Mouse (Mus musculus) hindbrain, embryonic 12.5 days (tissue): ENCODE measurements at regions not wholly inside any gene's neighbourhood (a gene's known extent, or its start where the extent isn't known, plus 50 kb on each side); places are given as distances from the start of the nearest gene placed in this dataset.

Experiments
- ATAC-seq: fragments of 200-750 bp; cut with Nextera tagmentation; 2 replicates; pipeline ENCODE4 v1.8.0; 2017; ENCODE audit warnings: moderate TSS enrichment; ENCODE audit not compliant: low FRiP score
- H3K27ac ChIP-seq: fragments of 300-500 bp; sonication (generic); 2 replicates; pipeline ENCODE4 v1.5.1; 2016; ENCODE audit warnings: mild to moderate bottlenecking
- H3K27me3 ChIP-seq: fragments of 300-500 bp; sonication (generic); 2 replicates; pipeline ENCODE4 v1.6.1; 2016; ENCODE audit warnings: mild to moderate bottlenecking
- H3K36me3 ChIP-seq: fragments of 300-500 bp; sonication (generic); 2 replicates; pipeline ENCODE4 v1.6.1; 2016; ENCODE audit warnings: mild to moderate bottlenecking
- H3K4me1 ChIP-seq: fragments of 300-500 bp; sonication (generic); 2 replicates; pipeline ENCODE4 v1.6.1; 2016
- H3K4me2 ChIP-seq: fragments of 300-500 bp; sonication (generic); replicated peaks from 2 replicates; pipeline ENCODE4 v1.6.1; 2016; ENCODE audit warnings: mild to moderate bottlenecking
- H3K4me3 ChIP-seq: fragments of 300-500 bp; sonication (generic); 2 replicates; pipeline ENCODE4 v1.5.1; 2016; ENCODE audit warnings: mild to moderate bottlenecking
- H3K9ac ChIP-seq: fragments of 300-500 bp; sonication (generic); 2 replicates; pipeline ENCODE4 v1.6.1; 2016; ENCODE audit warnings: mild to moderate bottlenecking, moderate library complexity
- H3K9me3 ChIP-seq: fragments of 300-500 bp; sonication (generic); replicated peaks from 2 replicates; pipeline ENCODE4 v1.6.1; 2016; ENCODE audit warnings: mild to moderate bottlenecking
- WGBS: fragments of 180-500 bp; shearing (Covaris S2); methylation state at CpG from one replicate; pipeline ENCODE4 v1.1.7; 2016; 5-methylcytosine and 5-hydroxymethylcytosine counted together

- Histone ChIP-seq H3K9ac (no peak overlapping the region), H3K27me3 (no peaks in the 10 kb centered on the region), H3K27ac (no peak overlapping the region), H3K4me1 (no peaks in the 10 kb centered on the region), H3K9me3 (no peaks in the 10 kb centered on the region), H3K4me2 (no peak overlapping the region), H3K4me3 (no peak overlapping the region), H3K36me3 (no peaks in the 10 kb centered on the region)
- WGBS, result 42% methylated on average over 2 of the region's 3 CpGs
- ATAC-seq, result no peak
Measured at GRCm38 (mm10) chr6:6657928-6658500, 79.6 kb upstream of the Sem1 start.

GRCm38 (mm10) chr6:6660072-6660471 lies 81.6 kb upstream of the Sem1 start:
- Histone ChIP-seq H3K4me2 (no peak overlapping the region), H3K9me3 (no peaks in the 10 kb centered on the region), H3K9ac (no peak overlapping the region), H3K4me3 (no peak overlapping the region), H3K36me3 (no peaks in the 10 kb centered on the region), H3K4me1 (no peaks in the 10 kb centered on the region), H3K27ac (no peak overlapping the region), H3K27me3 (no peaks in the 10 kb centered on the region)
- no peak for ATAC-seq
- 71% methylated on average over 5 of the region's 5 CpGs for WGBS

- no peak for ATAC-seq
- WGBS, result 82% methylated on average over 5 of the region's 5 CpGs
- Histone ChIP-seq H3K4me2 (no peak overlapping the region), H3K27ac (no peak overlapping the region), H3K27me3 (no peaks in the 10 kb centered on the region), H3K4me3 (no peak overlapping the region), H3K4me1 (no peaks in the 10 kb centered on the region), H3K9me3 (no peaks in the 10 kb centered on the region), H3K36me3 (no peaks in the 10 kb centered on the region), H3K9ac (no peak overlapping the region)
Measured at GRCm38 (mm10) chr6:6666762-6667161, 88.3 kb upstream of the Sem1 start.

DNA sequence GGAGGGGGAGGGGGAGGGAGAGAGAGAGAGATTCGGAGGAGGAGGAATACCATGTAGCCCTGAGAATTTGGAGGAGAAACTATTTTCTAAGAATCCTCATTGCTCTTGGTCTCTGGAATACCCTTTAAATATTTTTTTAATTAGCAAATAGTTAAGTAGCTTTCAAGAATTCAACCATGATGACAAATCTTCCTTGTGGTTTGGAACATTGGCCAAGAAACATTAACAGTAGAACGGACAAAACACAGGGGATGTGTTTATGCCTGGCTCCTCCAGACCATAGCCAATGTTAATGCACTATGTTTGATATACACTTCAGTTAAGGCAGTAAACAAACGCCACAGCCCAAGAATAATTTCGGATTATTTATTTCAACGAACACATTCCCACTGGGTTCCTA lies 110.8 kb upstream of the Sem1 start:
- no peak for ATAC-seq
- Histone ChIP-seq H3K4me1 (no peaks in the 10 kb centered on the region), H3K9ac (no peak overlapping the region), H3K36me3 (no peaks in the 10 kb centered on the region), H3K4me3 (no peak overlapping the region), H3K27ac (no peak overlapping the region), H3K4me2 (no peak overlapping the region), H3K9me3 (no peaks in the 10 kb centered on the region), H3K27me3 (no peaks in the 10 kb centered on the region)
- WGBS, result 73% methylated on average over 5 of the region's 5 CpGs

DNA sequence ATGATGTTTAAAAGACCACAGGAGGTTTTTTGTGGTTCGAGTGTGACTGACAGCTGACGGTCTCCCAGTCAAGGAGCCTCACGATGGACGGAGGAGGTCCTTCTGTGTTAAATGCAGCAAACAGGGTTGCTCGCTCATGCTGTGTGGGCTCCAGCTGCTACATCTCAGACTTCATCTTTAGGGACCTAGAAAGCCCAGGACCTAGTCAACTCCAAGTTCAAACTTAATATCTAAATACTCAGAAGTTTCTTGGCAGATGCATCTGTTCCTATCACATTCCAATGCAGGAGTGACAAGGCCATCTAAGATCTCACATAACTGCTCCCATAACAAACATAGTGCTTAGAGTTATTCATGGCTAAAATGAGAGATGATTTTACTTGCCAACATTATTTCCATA lies 111.7 kb upstream of the Sem1 start:
- H3K36me3 ChIP-seq, result no peaks in the 10 kb centered on the region
- H3K9me3 ChIP-seq, result no peaks in the 10 kb centered on the region
- H3K4me1 ChIP-seq, result no peaks in the 10 kb centered on the region
- no peak overlapping the region for H3K4me2 ChIP-seq
- no peak overlapping the region for H3K9ac ChIP-seq
- no peak overlapping the region for H3K27ac ChIP-seq
- 68% methylated on average over 5 of the region's 5 CpGs for WGBS
- no peak for ATAC-seq
- no peaks in the 10 kb centered on the region for H3K27me3 ChIP-seq
- no peak overlapping the region for H3K4me3 ChIP-seq

DNA sequence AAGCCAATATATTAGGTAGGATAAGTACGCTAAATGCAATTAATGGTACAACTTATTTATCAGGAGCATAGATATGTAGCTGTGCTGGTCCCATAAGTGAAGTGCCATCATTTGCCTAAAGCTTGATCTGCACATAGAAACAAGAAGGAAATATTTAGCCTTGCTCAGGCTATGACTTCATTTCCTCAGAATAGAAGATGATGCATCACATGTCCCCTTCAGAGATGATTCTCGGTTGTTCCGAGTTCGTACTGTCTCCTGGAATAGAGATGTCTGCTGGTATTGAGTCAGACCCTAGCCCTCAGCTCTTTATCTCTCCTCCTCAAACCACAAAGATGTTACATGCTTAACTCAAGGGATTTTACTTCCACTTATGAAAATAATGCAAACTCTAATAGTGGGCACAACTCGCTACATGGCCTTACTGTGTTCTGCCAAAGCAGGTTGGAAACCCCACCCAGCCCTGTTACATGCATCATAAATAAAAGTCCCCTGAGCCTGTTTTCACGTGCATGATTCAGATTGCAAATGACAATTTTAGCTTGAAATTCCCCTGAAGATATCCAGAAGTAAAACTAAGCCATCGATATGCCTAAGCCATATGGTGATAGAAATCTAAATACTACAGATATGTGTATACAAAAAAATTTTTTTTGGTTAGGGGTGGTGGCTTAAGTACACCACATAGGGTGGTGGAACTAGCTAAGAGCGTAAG lies 113.8 kb upstream of the Sem1 start:
- Histone ChIP-seq H3K4me1 (peaks cover 6% of the 10 kb centered on the region; the same call in 1 of the 2 replicates), H3K9me3 (no peaks in the 10 kb centered on the region), H3K27me3 (no peaks in the 10 kb centered on the region), H3K4me3 (no peak overlapping the region), H3K9ac (no peak overlapping the region), H3K36me3 (no peaks in the 10 kb centered on the region), H3K4me2 (no peak overlapping the region), H3K27ac (no peak overlapping the region)
- ATAC-seq, result no peak
- WGBS, result 90% methylated on average over 8 of the region's 8 CpGs

DNA sequence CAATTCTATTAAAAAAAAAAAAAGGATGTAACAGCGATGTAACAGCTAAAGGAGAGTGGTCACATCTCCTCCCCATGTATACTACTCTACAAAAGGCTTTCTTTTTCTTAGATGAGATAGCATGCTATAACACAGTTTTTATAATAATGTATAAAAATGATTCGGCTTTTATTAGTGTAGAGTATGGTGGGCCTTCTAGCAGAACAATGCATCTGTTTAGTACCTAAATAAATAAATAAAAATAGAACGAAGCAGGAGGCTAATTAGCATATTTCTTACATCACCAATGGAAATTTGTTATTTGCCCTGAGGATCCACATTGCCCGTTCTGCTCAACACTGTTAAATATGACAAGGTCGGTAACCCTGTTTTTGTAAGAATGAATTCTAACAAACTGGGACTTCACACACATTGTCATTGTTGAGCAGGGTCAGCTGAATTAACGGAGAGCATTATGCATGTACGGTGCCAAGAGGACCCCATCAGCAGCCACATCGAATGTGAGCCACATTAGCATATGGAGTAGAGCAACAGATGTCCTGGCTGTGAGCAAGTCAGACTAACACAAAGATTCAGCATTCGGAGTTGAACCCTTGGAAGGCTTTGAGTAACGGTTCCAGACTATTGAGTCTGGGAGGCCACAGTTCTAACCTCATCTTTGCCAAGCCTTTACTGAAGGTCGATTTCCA lies 117.4 kb upstream of the Sem1 start:
- no peak overlapping the region for H3K9ac ChIP-seq
- H3K27me3 ChIP-seq, result no peaks in the 10 kb centered on the region
- H3K36me3 ChIP-seq, result no peaks in the 10 kb centered on the region
- no peak overlapping the region for H3K4me2 ChIP-seq
- peaks cover 6% of the 10 kb centered on the region; the same call in 1 of the 2 replicates for H3K4me1 ChIP-seq
- H3K4me3 ChIP-seq, result no peak overlapping the region
- ATAC-seq, result peak; percentile 90
- H3K27ac ChIP-seq, result no peak overlapping the region
- WGBS, result 51% methylated on average over 11 of the region's 11 CpGs
- H3K9me3 ChIP-seq, result no peaks in the 10 kb centered on the region

DNA sequence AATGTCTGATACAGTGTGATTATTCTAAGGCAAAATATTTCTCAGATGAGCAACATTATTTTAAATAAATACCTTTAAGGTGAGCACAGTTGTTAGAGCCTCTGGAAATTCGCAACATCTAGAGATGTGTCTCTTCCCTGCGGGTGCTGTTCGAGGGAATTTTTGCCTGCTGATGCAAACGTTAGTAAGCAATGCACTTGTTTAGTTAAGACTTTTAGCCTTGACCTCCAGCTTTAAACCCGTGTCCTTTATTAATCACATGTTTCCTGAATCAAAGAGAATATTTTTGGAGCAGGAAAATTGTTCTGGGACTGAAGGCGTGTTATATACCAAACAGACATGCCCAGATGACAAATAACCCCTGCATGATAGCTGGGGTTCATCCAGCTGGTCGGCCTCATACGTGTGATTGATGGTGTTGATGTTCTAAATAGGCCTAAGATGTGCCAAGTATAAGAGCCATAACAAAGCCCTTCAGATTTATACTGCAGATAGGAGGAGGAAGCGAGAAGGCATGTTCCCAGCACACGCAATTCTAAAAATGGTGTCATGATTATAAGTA lies 119.0 kb upstream of the Sem1 start:
- no peak overlapping the region for H3K4me2 ChIP-seq
- no peak overlapping the region for H3K27ac ChIP-seq
- ATAC-seq, result no peak
- H3K9ac ChIP-seq, result no peak overlapping the region
- H3K4me3 ChIP-seq, result no peak overlapping the region
- 63% methylated on average over 10 of the region's 10 CpGs for WGBS
- H3K27me3 ChIP-seq, result no peaks in the 10 kb centered on the region
- no peaks in the 10 kb centered on the region for H3K9me3 ChIP-seq
- peaks cover 6% of the 10 kb centered on the region; the same call in 1 of the 2 replicates for H3K4me1 ChIP-seq
- no peaks in the 10 kb centered on the region for H3K36me3 ChIP-seq

DNA sequence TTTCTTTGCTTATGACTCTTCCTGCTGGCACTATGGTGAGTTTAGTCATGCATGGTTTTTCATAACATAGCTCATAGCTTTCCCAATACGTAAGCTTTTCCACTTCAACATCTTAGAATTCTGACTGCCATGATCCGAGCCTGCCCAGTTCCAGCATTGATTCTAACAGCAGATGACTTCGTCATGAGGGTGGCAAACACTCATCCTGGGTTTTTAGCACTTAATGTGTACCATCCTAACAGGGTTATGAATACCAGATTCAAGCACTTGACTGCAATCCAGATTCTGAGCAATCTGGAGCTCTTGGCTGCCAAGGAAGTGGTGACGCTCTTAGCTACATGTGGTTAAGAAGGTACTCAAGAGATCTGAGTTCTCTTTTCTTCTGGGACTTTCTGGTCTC lies 128.3 kb upstream of the Sem1 start:
- Histone ChIP-seq H3K36me3 (no peaks in the 10 kb centered on the region), H3K9ac (no peak overlapping the region), H3K9me3 (no peaks in the 10 kb centered on the region), H3K27ac (no peak overlapping the region), H3K27me3 (no peaks in the 10 kb centered on the region), H3K4me2 (no peak overlapping the region), H3K4me3 (no peak overlapping the region), H3K4me1 (no peaks in the 10 kb centered on the region)
- no peak for ATAC-seq
- WGBS, result 87% methylated on average over 4 of the region's 4 CpGs

GRCm38 (mm10) chr6:6709057-6709456 lies 130.6 kb upstream of the Sem1 start:
- no peaks in the 10 kb centered on the region for H3K36me3 ChIP-seq
- no peaks in the 10 kb centered on the region for H3K9me3 ChIP-seq
- H3K9ac ChIP-seq, result no peak overlapping the region
- no peak for ATAC-seq
- no peak overlapping the region for H3K4me3 ChIP-seq
- no peak overlapping the region for H3K27ac ChIP-seq
- 77% methylated on average over 3 of the region's 3 CpGs for WGBS
- no peaks in the 10 kb centered on the region for H3K4me1 ChIP-seq
- H3K4me2 ChIP-seq, result no peak overlapping the region
- H3K27me3 ChIP-seq, result no peaks in the 10 kb centered on the region

GRCm38 (mm10) chr6:6730259-6730658 lies 132.9 kb upstream of the Dlx6 start:
- no peak for ATAC-seq
- no peak overlapping the region for H3K4me3 ChIP-seq
- H3K27me3 ChIP-seq, result no peaks in the 10 kb centered on the region
- H3K9me3 ChIP-seq, result no peaks in the 10 kb centered on the region
- WGBS, result 84% methylated on average over 3 of the region's 3 CpGs
- no peak overlapping the region for H3K27ac ChIP-seq
- no peak overlapping the region for H3K9ac ChIP-seq
- no peak overlapping the region for H3K4me2 ChIP-seq
- no peaks in the 10 kb centered on the region for H3K4me1 ChIP-seq
- H3K36me3 ChIP-seq, result no peaks in the 10 kb centered on the region

DNA sequence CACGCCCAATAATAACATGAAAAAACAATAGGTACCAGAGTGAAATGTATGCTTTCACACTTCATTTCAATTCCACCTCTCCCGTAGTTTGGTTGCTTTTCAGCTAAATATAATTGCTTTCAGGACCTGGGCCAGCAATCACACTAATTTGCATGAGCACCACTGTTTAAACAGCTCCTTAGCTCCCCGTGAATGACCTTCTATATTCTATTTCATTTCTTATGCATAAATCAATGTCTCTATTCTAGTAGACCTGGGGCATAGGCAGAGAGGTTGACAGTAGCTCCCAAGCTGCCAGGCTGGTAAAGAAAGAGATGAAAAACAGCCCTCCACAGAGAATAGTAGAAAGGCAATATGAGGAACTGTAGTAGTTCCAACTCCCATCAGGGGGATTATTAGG lies 117.7 kb upstream of the Dlx6 start:
- Histone ChIP-seq H3K9me3 (no peaks in the 10 kb centered on the region), H3K4me2 (no peak overlapping the region), H3K27ac (no peak overlapping the region), H3K36me3 (no peaks in the 10 kb centered on the region), H3K4me1 (no peaks in the 10 kb centered on the region), H3K4me3 (no peak overlapping the region), H3K9ac (no peak overlapping the region), H3K27me3 (no peaks in the 10 kb centered on the region)
- no peak for ATAC-seq
- WGBS, result 60% methylated on average over 3 of the region's 3 CpGs
